Mouse (Mus musculus): ENCODE results near the gene Psph. TPM values are rescaled to one million over a fixed set of nuclear protein-coding genes. Genes with fewer than 3 reads are reported as not detected.
A peak's percentile ranks its signal among the peaks of the same experiment; 100 is the strongest.

Gene Psph
- polyA plus RNA-seq, 1 experiment from 2014 or later, result 31.9 TPM

GRCm38 (mm10) chr5:129726784-129727183 is 60.5 kb downstream of the Psph start:
- H3K9ac ChIP-seq, result no peak overlapping the region
- no peak overlapping the region for H3K27ac ChIP-seq
- 82% methylated on average over 3 of the region's 3 CpGs for WGBS
- H3K9me3 ChIP-seq, result no peaks in the 10 kb centered on the region
- H3K4me1 ChIP-seq, result peaks cover 48% of the 10 kb centered on the region
- H3K36me3 ChIP-seq, result no peaks in the 10 kb centered on the region
- H3K4me2 ChIP-seq, result no peak overlapping the region
- no peaks in the 10 kb centered on the region for H3K27me3 ChIP-seq
- no peak for ATAC-seq (ENCODE audit: borderline replicate concordance, extremely low read depth, low FRiP score, low TSS enrichment)
- H3K4me3 ChIP-seq, result no peak overlapping the region

GRCm38 (mm10) chr5:129725774-129726392 is 61.4 kb downstream of the Psph start:
- peak overlapping the region; percentile 52 for H3K4me2 ChIP-seq
- no peak for ATAC-seq (ENCODE audit: borderline replicate concordance, extremely low read depth, low FRiP score, low TSS enrichment)

GRCm38 (mm10) chr5:129724834-129725773 is 62.1 kb downstream of the Psph start, which contains the start of gene Nipsnap2:
Gene Nipsnap2 (plus strand): TSS chr5:129725063.
- H3K4me1 ChIP-seq, result peaks cover 42% of the 10 kb centered on the region

More at GRCm38 (mm10) chr5:129725774-129726392, 61.4 kb downstream of the Psph start:
- Histone ChIP-seq H3K27me3 (no peaks in the 10 kb centered on the region), H3K9me3 (no peaks in the 10 kb centered on the region), H3K9ac (peak overlapping the region; percentile 94), H3K4me1 (peaks cover 48% of the 10 kb centered on the region), H3K36me3 (no peaks in the 10 kb centered on the region), H3K4me3 (peak overlapping the region; percentile 87), H3K27ac (peak overlapping the region; percentile 97)
- WGBS, result 22% methylated on average over 7 of the region's 7 CpGs

GRCm38 (mm10) chr5:129724268-129724667 is 63.0 kb downstream of the Psph start:
- no peak for ATAC-seq (ENCODE audit: borderline replicate concordance, extremely low read depth, low FRiP score, low TSS enrichment)
- Histone ChIP-seq H3K4me1 (peaks cover 34% of the 10 kb centered on the region), H3K36me3 (peaks cover 12% of the 10 kb centered on the region), H3K9me3 (no peaks in the 10 kb centered on the region), H3K9ac (peak overlapping the region; percentile 94), H3K4me3 (peak overlapping the region; percentile 87), H3K27ac (peak overlapping the region; percentile 97), H3K4me2 (peak overlapping the region; percentile 52), H3K27me3 (no peaks in the 10 kb centered on the region)
- 47% methylated on average over 4 of the region's 4 CpGs for WGBS

More at GRCm38 (mm10) chr5:129724834-129725773, 62.1 kb downstream of the Psph start, which contains the start of gene Nipsnap2:
- H3K9me3 ChIP-seq, result no peaks in the 10 kb centered on the region
- ATAC-seq (ENCODE audit: borderline replicate concordance, extremely low read depth, low FRiP score, low TSS enrichment), result peak; percentile 97
- H3K9ac ChIP-seq, result peak within 1 kb of the TSS; percentile 94
- H3K4me3 ChIP-seq, result peak within 1 kb of the TSS; percentile 87
- peaks cover 4% of the 10 kb centered on the region; the same call in 1 of the 2 replicates for H3K36me3 ChIP-seq
- WGBS, result under 1% methylated on average over 68 of the region's 93 CpGs
- peak within 1 kb of the TSS; percentile 97 for H3K27ac ChIP-seq
- no peaks in the 10 kb centered on the region for H3K27me3 ChIP-seq
- H3K4me2 ChIP-seq, result peak within 1 kb of the TSS; percentile 52

- H3K4me2 ChIP-seq, result no peak overlapping the region
- H3K4me1 ChIP-seq, result peaks cover 17% of the 10 kb centered on the region
- no peak overlapping the region for H3K27ac ChIP-seq
- peaks cover 34% of the 10 kb centered on the region for H3K36me3 ChIP-seq
- ATAC-seq (ENCODE audit: borderline replicate concordance, extremely low read depth, low FRiP score, low TSS enrichment), result no peak
- no peak overlapping the region for H3K9ac ChIP-seq
- H3K4me3 ChIP-seq, result no peak overlapping the region
- no peaks in the 10 kb centered on the region for H3K27me3 ChIP-seq
- H3K9me3 ChIP-seq, result no peaks in the 10 kb centered on the region
- WGBS, result 82% methylated on average over 3 of the region's 3 CpGs
Measured at GRCm38 (mm10) chr5:129720176-129720575, 67.1 kb downstream of the Psph start.

- no peak overlapping the region for H3K27ac ChIP-seq
- H3K4me3 ChIP-seq, result no peak overlapping the region
- no peaks in the 10 kb centered on the region for H3K9me3 ChIP-seq
- H3K4me1 ChIP-seq, result peaks cover 9% of the 10 kb centered on the region
- no peaks in the 10 kb centered on the region for H3K27me3 ChIP-seq
- peaks cover 34% of the 10 kb centered on the region for H3K36me3 ChIP-seq
- WGBS, result 72% methylated on average over 9 of the region's 9 CpGs
- no peak overlapping the region for H3K9ac ChIP-seq
- no peak overlapping the region for H3K4me2 ChIP-seq
- ATAC-seq (ENCODE audit: borderline replicate concordance, extremely low read depth, low FRiP score, low TSS enrichment), result no peak
Measured at GRCm38 (mm10) chr5:129717016-129717415, 70.2 kb downstream of the Psph start.

Other genes starting within 250 kb of the Psph start
- 2.0 TPM in 2 replicates for gene Mmp17, start 203.3 kb downstream of the Psph start, polyA plus RNA-seq (2015; fragmentation: Nextera tagmentation; extraction: Ambion mirVana)
- gene Zfp11, start 117.3 kb downstream of the Psph start, polyA plus RNA-seq (2015; fragmentation: Nextera tagmentation; extraction: Ambion mirVana), result 4.1 and 4.7 TPM in 2 replicates
- gene Sept14, start 78.9 kb downstream of the Psph start, polyA plus RNA-seq (2015; fragmentation: Nextera tagmentation; extraction: Ambion mirVana), result not detected in 2 replicates
- 183 and 186 TPM in 2 replicates for gene Mrps17, start 72.0 kb downstream of the Psph start, polyA plus RNA-seq (2015; fragmentation: Nextera tagmentation; extraction: Ambion mirVana)
- 91.9 and 95.3 TPM in 2 replicates for gene Nipsnap2, start 62.4 kb downstream of the Psph start, polyA plus RNA-seq (2015; fragmentation: Nextera tagmentation; extraction: Ambion mirVana)
- 42.9 and 48.3 TPM in 2 replicates for gene Sumf2, start 59.5 kb upstream of the Psph start, polyA plus RNA-seq (2015; fragmentation: Nextera tagmentation; extraction: Ambion mirVana)
- gene Chchd2, start 100.0 kb upstream of the Psph start, polyA plus RNA-seq (2015; fragmentation: Nextera tagmentation; extraction: Ambion mirVana), result 847 and 887 TPM in 2 replicates
- gene Zbed5, start 108.3 kb upstream of the Psph start, polyA plus RNA-seq (2015; fragmentation: Nextera tagmentation; extraction: Ambion mirVana), result 4.6 and 5.1 TPM in 2 replicates
- 0.21 and 0.24 TPM in 2 replicates for gene Phkg1, start 111.1 kb upstream of the Psph start, polyA plus RNA-seq (2015; fragmentation: Nextera tagmentation; extraction: Ambion mirVana)
- 2.3 and 2.7 TPM in 2 replicates for gene Nupr1l, start 121.1 kb upstream of the Psph start, polyA plus RNA-seq (2015; fragmentation: Nextera tagmentation; extraction: Ambion mirVana)
- 24.8 and 27.2 TPM in 2 replicates for gene Vkorc1l1, start 154.5 kb upstream of the Psph start, polyA plus RNA-seq (2015; fragmentation: Nextera tagmentation; extraction: Ambion mirVana)
- 65.0 and 65.6 TPM in 2 replicates for gene Gusb, start 215.6 kb upstream of the Psph start, polyA plus RNA-seq (2015; fragmentation: Nextera tagmentation; extraction: Ambion mirVana)
- 25.8 and 30.9 TPM in 2 replicates for gene Asl, start 241.8 kb upstream of the Psph start, polyA plus RNA-seq (2015; fragmentation: Nextera tagmentation; extraction: Ambion mirVana)
- 39.1 and 40.1 TPM in 2 replicates for gene Crcp, start 241.8 kb upstream of the Psph start, polyA plus RNA-seq (2015; fragmentation: Nextera tagmentation; extraction: Ambion mirVana)